Mouse (Mus musculus) urinary bladder, adult 18-20 months (tissue): ENCODE data around the gene Agfg2.
A peak's percentile ranks its signal among the peaks of the same experiment; 100 is the strongest.

Source experiments
- DNase-seq, 2 experiments: peaks; one replicate each; pipeline ENCODE4 v3.0.0; 2022; ENCODE audit warnings: low spot score in 2 of 2, mixed read lengths in 2 of 2

Agfg2 gene

GRCm38 (mm10) chr5:137684294-137685123 lies at the start of gene Agfg2:
TSS of gene Agfg2 (minus strand) at chr5:137684726.
- peak; percentile 87 to 98 for DNase-seq

- DNase-seq = no peak
These were observed 49.2 kb upstream of the Agfg2 start for GRCm38 (mm10) chr5:137733638-137734288.

GRCm38 (mm10) chr5:137726767-137727166 lies 42.2 kb upstream of the Agfg2 start:
- no peak for DNase-seq

GRCm38 (mm10) chr5:137723840-137724239 lies 39.3 kb upstream of the Agfg2 start:
- DNase-seq = no peak

GRCm38 (mm10) chr5:137720558-137721164 lies 36.1 kb upstream of the Agfg2 start:
- DNase-seq = peak; percentile 32 to 33

- no peak for DNase-seq
These were observed 34.6 kb upstream of the Agfg2 start for GRCm38 (mm10) chr5:137719088-137719487.

- DNase-seq = no peak
These were observed 33.7 kb upstream of the Agfg2 start for GRCm38 (mm10) chr5:137718020-137718790.

GRCm38 (mm10) chr5:137715685-137716084 lies 31.2 kb upstream of the Agfg2 start:
- no peak for DNase-seq

- no peak for DNase-seq
These were observed 28.9 kb upstream of the Agfg2 start for GRCm38 (mm10) chr5:137713454-137713853.

GRCm38 (mm10) chr5:137706913-137707633 lies 22.5 kb upstream of the Agfg2 start:
- DNase-seq = peak; percentile 86 to 87

GRCm38 (mm10) chr5:137705242-137705641 lies 20.7 kb upstream of the Agfg2 start:
- no peak for DNase-seq

GRCm38 (mm10) chr5:137699850-137700249 lies 15.3 kb upstream of the Agfg2 start:
- DNase-seq = no peak

- no peak for DNase-seq
These were observed 14.6 kb upstream of the Agfg2 start for GRCm38 (mm10) chr5:137699080-137699479.

- no peak for DNase-seq
These were observed 11.4 kb upstream of the Agfg2 start for GRCm38 (mm10) chr5:137695930-137696329.

GRCm38 (mm10) chr5:137694796-137695195 lies 10.3 kb upstream of the Agfg2 start:
- DNase-seq = no peak

GRCm38 (mm10) chr5:137691881-137692280 lies 7.4 kb upstream of the Agfg2 start:
- DNase-seq = no peak

- DNase-seq = no peak
These were observed 6.0 kb upstream of the Agfg2 start for GRCm38 (mm10) chr5:137690531-137690930.

GRCm38 (mm10) chr5:137689974-137690373 lies 5.4 kb upstream of the Agfg2 start:
- DNase-seq = no peak

GRCm38 (mm10) chr5:137686127-137686790 lies 1.7 kb upstream of the Agfg2 start:
- no peak for DNase-seq

- no peak for DNase-seq
These were observed 1.1 kb upstream of the Agfg2 start for GRCm38 (mm10) chr5:137685653-137686052.
